Comparison of ENCODE assay signal across 19 mouse cellular contexts in genomic region chr2:125384415-125384814, GRCm38 (mm10).
DNase-seq lines count a peak whose midpoint lies in the region; ATAC-seq lines count a peak whose summit lies in the region.
"Had no signal": no experiment of that assay in that cellular context is flagged by ENCODE, and none has a peak within 500 bp of the region (broad histone marks: within the 10 kb centered on the region; RNA-seq: fewer than 3 reads in every experiment).

No protein-coding gene starts in this region.

- intact Hi-C loops in heart, postnatal 14 days (cut with DNase I), result loop anchor here (5.0 kb wide), 1 partner anchor 113 kb away; no protein-coding TSS in a partner anchor
- intact Hi-C loops in left cerebral cortex, postnatal 25 days (cut with DNase I), result no loop called here

- H3K36me3 ChIP-seq in heart, embryonic 11.5 days (ENCODE audit: control insufficient read depth, insufficient read depth, low read length), result peaks cover 7% of the 10 kb centered on the region
- H3K36me3 ChIP-seq: intestine, embryonic 15.5 days had no signal

- ATAC-seq in heart, embryonic 11.5 days (replicated peaks; ENCODE audit: insufficient number of reproducible peaks, low FRiP score, low TSS enrichment), result no peak
- ATAC-seq: forebrain, embryonic 14.5 days; intestine, embryonic 15.5 days had no signal

- H3K4me1 ChIP-seq in heart, embryonic 11.5 days (ENCODE audit: control insufficient read depth, insufficient read depth, low read length), result 0 out of 2 replicates have a peak, but pooled peaks cover 3% of the 10 kb centered on the region
- H3K4me1 ChIP-seq: embryonic facial prominence, embryonic 13.5 days; hindbrain, embryonic 10.5 days; intestine, embryonic 15.5 days had no signal

- no peaks in the 10 kb centered on the region for H3K9me3 ChIP-seq in heart, embryonic 11.5 days (replicated peaks; ENCODE audit: control insufficient read depth, low read length)
- H3K9me3 ChIP-seq: embryonic facial prominence, embryonic 13.5 days; forebrain, embryonic 10.5 days; hindbrain, embryonic 10.5 days; intestine, embryonic 15.5 days had no signal

- WGBS in heart, embryonic 11.5 days (ENCODE audit: insufficient replicate concordance), result 76% methylated on average over 6 of the region's 6 CpGs

- peak; percentile 95 for DNase-seq in heart, adult 11 months
- peak; percentile 26 for DNase-seq in heart, postnatal 4 days
- DNase-seq in heart, postnatal 14 days, result no peak
- DNase-seq in urinary bladder, postnatal 14 days (ENCODE audit: low spot score), result peak; percentile 18
- no peak for DNase-seq in urinary bladder, adult 2 months (ENCODE audit: low spot score)
- peak; percentile 18 for DNase-seq in skeletal muscle tissue, adult 2 months (ENCODE audit: low read depth, low spot score)
- DNase-seq in left cerebral cortex, postnatal 25 days (ENCODE audit: low spot score in 2 of 2), result no peak
- DNase-seq: adrenal gland, adult 2 months; adrenal gland, postnatal 25 days; cerebellum, adult 18-20 months; cerebellum, adult 9-11 months; cerebellum, postnatal 36 days had no signal

- no peak overlapping the region for H3K27ac ChIP-seq in heart, embryonic 11.5 days (ENCODE audit: low read depth, low read length)
- H3K27ac ChIP-seq: embryonic facial prominence, embryonic 13.5 days; forebrain, embryonic 10.5 days; hindbrain, embryonic 10.5 days; hindbrain, embryonic 14.5 days; intestine, embryonic 15.5 days had no signal

- no peak overlapping the region for H3K4me2 ChIP-seq in heart, embryonic 11.5 days
- H3K4me2 ChIP-seq: embryonic facial prominence, embryonic 13.5 days; hindbrain, embryonic 14.5 days; intestine, embryonic 15.5 days had no signal

- no peaks in the 10 kb centered on the region for H3K27me3 ChIP-seq in heart, embryonic 11.5 days (ENCODE audit: control insufficient read depth, insufficient read depth, low read length)
- H3K27me3 ChIP-seq: embryonic facial prominence, embryonic 13.5 days; intestine, embryonic 15.5 days had no signal

- H3K4me3 ChIP-seq in heart, embryonic 11.5 days (ENCODE audit: low read depth, low read length), result no peak overlapping the region
- H3K4me3 ChIP-seq: embryonic facial prominence, embryonic 13.5 days; forebrain, embryonic 10.5 days; hindbrain, embryonic 10.5 days; intestine, embryonic 15.5 days had no signal

- H3K9ac ChIP-seq in heart, embryonic 11.5 days (ENCODE audit: low read depth, low read length), result no peak overlapping the region
- H3K9ac ChIP-seq: embryonic facial prominence, embryonic 13.5 days; hindbrain, embryonic 14.5 days; intestine, embryonic 15.5 days had no signal

Comparison
In these comparisons a context has a peak if more than half of its experiments do, and no peak if none do; other contexts are left out.
1. DNase-seq: peak in heart, adult 11 months (single experiment), heart, postnatal 4 days (single experiment), urinary bladder, postnatal 14 days (single experiment) and skeletal muscle tissue, adult 2 months (single experiment); none in heart, postnatal 14 days (0 of 2), urinary bladder, adult 2 months (single experiment) and left cerebral cortex, postnatal 25 days (0 of 2).